Mouse (Mus musculus) right cerebral cortex, postnatal 25 days (tissue): ENCODE measurements at regions not wholly inside any gene's neighbourhood (a gene's known extent, or its start where the extent isn't known, plus 50 kb on each side); places are given as distances from the start of the nearest gene placed in this dataset.
A peak's percentile ranks its signal among the peaks of the same experiment; 100 is the strongest.

Experiments
- DNase-seq: peaks from one replicate; pipeline ENCODE4 v3.0.0; 2022

DNA sequence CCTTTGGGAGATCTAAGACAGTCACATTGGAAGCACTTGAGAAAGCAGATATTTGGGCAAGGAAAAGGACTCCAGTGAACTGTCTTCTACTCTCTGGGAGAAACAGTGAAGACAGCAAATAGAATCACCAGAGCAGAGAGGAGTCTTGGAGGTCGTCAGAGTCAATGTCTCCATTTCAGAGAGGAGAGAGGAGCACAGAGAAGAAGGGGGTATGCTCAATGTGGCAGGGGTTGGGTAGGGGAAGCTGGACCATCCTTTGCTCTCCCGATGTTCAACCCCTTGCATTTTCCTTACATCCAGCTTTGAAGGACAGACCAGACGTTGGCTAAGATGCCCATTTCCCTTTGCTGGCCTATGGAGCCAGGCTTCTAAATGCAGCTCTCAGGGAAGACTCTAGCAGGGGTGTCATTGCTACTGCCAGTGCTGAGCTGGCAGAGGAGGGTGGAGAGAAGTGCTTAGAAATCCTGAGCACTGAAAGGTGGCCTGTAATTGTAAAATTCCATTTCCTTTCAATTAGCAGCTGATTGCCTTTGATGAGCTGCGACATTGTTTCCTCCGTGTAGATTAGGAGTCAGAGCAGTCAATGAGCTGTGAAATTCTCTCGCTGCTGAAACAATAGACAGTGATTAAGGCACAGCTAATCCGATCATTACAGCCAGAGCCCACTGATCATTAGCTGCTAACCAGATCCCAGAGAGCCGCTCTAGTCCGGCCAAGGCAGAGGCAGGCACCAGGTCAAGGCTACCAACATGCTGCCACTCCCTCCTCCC is 449.7 kb downstream of the Insc start:
- no peak for DNase-seq

DNA sequence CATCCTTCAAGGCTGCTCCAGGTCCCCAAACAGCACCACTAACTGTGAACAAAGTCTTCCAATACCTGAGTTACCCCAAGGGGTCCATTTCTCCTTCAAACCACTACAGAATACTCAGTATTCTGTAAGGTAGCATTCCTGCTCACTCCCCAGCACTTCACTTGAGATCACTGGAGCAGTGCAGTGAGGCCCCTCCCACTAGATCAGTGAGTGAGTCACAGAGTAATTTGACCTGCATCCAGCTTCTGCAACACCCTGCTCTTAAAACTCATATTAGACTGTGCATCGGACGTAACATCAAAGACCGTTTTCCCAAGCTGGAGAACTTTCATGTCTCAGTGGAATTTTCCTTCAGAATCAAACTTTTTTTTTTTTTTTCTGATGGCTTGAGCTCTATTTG is 461.4 kb downstream of the Insc start:
- DNase-seq, result no peak

DNA sequence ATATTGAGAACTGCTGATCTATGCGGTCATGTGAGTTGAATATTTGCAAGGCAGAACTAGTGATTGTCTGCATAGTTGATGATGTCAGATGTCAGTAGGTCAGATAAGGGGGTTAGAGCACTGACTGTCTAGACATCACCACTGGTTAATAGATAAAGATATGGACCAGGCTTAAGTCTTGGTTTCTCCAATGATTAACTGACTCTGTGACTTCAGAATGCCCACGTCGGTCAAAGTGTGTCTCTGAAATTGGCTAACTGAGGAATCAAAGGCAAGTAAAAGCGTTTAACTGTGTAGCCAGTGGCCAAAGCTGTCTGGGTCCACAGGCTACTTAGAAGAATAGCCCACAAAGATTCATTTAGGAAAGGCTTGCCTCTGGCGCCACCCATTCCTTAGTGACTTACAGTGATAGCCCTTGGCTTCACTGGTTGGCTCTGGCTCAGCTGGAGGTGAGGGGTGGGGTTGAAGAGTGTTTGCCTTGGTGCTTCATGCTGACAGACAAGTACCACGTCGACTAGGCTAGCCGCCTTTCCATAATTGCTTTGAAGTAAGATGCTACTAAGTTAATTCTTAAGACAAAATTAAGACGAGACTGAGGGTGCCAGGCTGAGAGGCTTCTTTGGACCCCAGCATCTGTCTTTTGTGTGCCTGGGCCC is 463.1 kb downstream of the Insc start:
- DNase-seq, result no peak

DNA sequence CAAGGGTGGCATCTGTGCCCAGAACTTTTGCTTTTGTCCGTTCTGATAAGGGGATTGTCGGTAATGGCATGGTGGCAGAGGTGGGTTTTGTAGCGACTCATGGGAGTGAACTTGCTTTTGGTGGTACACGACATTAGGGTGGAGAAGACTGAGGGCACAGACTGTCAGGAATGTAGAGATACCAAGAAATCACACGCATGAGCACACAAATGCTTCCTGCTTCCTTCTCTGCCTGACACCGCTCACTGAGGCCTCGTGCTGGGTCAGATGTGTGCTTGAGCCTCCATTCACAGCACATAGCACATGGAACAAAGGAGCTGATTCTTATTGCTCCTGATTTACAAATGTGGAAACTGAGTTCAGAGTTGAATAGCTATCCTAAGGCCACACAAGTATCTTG is 465.3 kb downstream of the Insc start:
- DNase-seq, result no peak

DNA sequence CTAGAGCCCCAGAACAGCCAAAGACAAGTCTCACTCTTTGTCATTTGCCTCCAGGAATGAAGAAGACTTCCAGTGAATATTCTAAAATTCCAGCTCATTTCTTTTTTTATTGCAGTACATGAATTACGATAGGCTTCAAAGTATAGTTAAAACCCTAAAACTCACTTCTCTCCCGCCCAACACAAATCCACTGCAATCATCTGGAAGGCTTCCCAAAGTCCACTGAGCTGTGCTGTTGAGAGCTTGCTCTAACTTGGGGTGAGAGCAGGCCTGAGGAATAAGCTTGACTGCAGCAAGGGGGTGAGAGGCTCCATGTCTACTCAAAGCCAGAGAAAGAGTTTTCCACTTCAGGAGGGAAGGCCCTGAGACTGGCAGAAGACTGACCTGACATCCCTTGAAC is 466.5 kb downstream of the Insc start:
- DNase-seq, result no peak

DNA sequence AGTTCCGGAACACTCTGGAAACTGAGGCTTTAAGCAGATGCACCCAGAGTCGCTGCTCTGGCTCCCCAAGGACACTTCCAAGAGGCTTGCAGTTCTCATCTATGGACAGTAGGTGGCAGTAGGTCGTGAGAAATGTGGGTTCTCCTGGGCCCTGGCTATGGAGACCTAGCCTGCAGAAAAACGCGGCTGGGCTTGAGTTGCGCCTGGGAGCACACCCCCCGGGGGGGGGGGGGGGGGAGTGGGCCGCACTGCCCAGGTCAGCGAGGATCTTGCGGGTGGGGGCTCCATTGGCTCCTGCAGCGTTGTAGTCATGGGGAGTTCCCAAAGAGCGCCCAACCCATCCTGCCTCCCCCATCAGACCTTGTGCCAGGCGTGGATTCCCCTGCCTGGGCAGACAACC is 473.3 kb downstream of the Insc start:
- peak; percentile 70 for DNase-seq

DNA sequence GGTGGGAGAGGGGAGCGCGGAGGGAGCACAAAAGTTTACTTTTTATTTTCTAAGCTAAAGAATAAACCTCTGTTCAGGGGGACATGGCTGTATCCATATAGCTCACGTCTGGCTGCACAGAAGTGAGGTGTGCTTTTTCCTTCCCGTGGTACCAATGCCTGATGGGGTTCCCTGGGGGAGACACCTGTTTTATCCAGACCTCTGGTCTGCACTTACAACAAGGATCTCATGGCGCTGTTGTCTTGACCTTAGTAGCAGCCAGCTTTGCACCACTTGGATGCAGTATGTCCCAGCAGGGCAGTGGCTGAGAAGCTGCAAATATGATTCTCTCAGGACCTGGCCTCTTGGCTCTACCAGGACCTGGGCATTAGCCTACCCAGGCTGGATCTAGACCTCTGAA is 473.8 kb downstream of the Insc start:
- no peak for DNase-seq

DNA sequence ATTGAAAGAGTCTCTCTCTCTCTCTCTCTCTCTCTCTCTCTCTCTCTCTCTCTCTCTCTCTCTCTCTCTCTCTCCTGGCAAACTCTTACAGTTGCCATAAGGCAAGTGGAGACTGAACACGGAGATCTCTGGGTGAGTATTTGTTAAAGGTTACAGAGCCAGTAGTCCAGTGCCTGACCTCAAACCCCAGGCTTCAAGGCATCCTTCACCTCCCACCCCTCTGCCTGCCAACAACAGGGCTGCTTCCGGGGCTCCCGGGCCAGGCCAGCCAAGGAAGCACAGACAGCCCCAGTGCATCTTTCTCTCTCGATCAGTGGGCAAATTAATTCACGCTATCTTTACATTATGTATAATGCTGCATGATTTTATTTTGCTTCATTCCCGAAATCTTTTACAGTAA is 474.2 kb downstream of the Insc start:
- no peak for DNase-seq

DNA sequence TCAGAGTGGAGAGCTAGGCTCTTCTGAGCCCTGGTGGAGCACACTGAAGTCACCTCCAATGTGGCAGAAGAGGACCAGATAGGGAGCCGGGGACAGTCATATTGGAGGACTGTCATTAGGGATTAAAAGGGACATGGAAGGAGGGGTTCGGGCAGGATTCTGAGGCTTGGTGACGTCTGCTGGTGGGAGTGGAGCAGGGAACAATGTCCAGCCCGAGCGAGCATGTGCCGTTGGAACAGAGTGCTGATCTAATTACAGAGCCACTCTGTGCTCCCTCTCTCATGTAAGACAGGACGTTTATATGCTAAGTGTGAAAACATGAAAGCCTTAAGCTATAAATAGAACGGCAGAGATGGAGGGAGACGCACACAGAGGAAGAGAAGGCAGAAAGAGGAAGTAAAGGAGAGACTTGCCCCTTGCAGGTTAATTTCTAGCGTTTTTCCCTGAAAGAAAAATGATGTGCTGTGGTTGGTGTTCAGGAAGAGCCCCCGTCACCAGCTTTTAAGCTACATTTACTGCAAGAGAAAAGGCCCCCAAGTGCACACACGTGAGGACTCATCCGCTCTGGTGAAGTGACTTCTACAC is 475.2 kb downstream of the Insc start:
- no peak for DNase-seq

DNA sequence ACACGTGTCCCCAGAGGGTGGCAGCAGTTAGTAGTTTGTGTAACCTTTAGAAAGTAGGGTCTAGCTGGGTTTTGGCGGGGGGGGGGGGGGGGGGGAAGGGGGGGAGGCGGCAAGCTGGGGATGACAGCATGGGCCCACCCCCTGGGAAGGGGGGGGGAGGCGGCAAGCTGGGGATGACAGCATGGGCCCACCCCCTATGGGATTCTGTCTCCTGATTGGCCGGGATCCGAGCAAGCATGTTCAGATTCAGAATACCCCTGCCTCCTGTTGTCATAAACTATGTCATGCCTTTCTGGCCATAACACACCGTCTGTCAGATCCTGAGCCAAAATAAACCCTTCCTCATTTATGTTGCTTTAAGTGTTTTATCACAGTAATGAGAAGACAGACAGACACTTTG is 479.1 kb downstream of the Insc start:
- DNase-seq, result no peak

DNA sequence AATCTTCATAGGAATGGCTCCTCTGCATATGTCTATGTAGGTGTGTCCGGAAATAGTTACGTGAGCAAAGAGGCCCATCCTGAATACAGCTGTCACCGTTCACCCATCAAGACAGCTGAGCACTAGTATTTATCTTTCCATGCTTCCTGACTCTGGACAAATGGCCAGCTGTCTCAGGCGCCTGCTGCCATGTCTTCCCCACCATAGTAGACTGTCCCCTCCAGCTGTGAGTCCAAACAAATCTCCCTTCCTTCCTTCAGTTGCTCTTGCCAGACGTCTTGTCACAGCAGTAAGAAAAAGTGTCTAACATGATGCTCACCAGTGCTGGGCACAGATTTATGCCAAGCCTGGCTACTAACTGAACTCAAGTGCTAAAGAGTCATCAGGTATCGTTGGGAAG is 487.0 kb downstream of the Insc start:
- no peak for DNase-seq

DNA sequence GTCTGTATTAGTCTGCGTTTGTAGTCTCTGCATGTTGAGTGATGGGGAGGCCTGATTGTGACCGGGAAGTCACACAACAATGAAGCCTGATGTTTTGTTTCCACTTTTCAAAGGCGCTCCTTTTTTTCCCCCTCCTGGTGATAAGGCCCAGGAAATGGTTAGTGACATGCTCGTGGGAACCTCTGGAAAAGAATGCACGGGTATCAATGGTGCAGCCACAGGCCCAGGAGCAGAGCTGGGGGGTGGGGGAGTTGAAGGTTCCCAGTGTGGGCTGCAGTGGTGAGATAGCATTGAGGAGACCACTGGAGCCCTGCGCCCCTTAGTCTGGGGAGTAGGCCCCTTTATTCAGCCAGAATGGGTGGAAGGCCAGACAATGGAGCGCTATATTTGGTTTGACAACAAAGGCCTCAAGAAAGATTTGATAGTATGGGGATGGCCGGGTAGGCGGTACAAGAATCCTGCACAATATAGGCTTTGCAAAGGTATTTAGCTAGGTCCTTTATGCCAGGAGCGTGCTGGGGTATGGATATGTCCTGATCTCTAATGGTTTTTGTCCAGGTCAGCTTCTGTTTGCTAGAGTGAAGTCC is 490.4 kb downstream of the Insc start:
- no peak for DNase-seq

DNA sequence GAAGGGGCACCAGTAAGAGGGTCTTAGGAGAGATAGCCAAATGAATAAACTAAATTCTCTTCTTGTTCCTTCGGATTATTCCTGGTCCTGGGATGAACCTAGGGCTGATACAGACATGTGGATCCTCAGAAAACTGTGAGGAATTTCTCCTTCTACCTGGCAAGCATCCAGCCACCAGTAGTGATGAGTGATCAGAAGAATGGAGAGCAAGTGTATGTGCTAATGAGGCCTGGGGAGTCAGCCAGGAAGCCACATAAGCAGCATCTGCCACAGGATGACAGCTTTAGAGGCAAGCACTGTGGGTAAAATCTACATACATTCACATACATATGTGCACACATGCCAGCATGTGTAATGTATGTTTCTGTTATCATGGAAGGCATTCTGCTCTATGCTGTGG is 493.6 kb downstream of the Insc start:
- no peak for DNase-seq

DNA sequence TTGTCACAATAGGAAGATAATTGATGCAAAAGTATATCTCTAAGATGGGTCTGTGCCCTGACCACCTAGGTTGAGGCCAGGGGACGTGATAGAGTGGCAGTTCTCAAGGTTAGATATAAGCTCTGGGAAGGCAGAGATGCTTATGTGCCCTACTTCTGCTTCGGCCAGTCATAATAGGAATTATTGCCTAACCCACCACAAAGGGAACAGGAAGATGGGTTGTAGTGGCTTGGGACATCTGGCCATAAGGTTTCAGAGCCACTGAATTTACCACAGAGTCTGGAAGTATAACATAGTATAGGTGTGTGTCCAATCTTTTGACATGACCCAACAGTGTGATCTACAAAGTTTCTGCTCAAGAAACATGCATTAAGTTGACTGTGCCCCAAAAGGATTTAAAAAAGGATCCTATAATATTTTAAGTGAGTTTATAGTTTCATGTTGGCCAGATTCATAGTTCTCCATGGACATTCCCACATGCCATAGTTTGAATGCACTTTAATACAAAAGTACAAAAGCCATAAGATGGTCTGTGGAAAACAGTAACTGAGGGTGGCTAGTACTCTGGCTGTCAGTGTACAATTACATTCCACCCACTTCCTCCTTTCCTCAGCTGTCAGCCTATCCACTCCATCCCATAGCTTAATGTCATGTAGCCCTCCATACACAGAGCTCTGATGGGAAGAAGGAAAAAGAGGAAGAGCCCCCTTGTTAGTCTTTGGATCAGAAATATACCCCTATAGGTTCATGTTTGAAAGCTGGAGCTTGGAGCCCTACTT is 508.3 kb downstream of the Insc start:
- no peak for DNase-seq

DNA sequence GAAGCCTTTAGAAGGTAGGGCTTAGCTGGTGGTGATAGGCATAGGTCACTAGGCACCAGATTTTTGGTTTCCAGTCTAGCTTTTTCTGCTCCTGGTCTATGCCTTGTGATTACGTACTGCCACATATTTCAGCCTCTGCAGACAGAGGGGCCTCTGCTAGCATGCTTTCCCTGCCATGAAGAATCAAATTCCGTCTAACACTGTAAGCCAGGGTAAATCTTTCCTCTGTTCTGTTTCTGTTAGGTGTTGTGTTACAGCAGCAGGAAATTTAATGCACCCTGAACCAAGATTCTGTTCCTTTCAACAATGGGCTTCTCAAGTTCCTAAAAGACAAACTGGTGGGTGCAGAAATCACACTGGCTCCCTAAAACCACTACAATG is 508.9 kb downstream of the Insc start:
- DNase-seq, result no peak

DNA sequence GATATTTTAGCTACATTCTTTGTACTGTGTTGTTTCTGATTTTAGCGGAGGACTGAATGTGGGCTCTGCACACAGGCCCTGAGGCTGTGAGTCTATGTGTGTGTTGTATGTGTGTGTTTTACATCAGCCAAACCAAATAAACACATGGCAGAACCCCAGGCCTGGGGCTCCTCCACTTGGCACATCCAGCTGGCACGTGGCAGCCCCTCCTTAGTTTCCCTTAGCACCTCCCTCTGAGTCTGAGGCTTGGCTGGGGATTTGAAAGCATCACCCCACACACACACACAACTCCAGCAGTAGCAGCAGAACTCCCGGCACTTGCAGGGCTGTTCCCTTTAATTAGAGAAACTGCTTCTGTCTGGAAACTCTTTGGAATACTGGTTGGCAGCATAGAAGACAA is 515.1 kb downstream of the Insc start:
- no peak for DNase-seq

DNA sequence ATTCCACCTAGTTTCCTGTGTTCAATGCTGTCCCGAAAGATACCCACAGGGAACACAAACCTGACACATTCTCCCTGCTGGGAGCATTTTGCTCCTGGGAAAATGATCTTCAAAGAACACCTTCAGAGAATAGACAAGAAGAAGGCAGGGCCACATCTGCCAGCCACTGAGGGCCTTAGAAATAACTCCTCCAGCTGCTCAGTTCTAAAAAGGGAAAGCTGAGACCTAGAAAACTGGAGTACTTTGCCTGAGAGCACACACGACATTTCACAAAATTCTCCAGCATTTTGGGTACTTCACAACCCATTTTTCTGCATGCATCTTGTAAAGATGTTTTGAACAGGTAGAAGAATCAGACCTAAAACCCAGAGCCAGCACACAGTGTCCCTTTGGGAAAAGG is 519.6 kb downstream of the Insc start:
- no peak for DNase-seq

DNA sequence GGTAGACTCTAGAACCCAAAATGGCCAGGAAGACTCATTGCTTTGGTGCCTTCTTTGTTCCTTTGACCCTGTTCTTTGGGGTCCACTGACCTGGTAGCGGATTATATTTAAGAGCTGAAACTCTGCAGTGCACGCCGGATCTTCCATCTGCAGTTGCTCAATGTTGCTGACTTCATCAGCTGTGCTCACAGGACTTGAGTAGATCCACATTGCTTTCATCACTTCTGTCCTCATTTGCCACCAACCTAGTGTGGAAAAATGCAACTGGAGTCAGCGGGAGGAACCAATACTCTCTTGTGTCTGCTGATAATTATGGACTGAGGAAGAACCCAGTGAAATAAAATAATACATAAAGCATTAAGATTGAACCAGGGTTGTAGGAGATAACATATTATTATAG is 522.6 kb downstream of the Insc start:
- DNase-seq, result no peak

DNA sequence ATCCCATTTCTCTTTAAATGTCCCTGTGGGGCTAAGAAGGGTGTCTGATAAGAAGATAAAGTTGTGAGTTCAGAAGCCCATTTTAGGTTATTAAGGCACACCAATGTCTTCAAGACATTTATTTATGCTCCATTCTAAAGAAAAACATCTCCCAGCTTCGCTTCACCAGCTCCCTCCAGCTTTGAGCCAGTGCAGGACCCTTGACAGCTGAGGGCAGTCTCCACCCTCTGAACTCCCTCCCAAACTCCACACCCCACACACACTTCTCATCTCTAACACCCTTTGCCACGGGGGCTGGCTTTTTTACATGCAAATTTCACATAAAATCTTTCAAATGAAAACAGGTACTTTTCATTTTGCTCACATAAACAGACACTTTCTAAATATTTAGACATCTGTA is 527.3 kb downstream of the Insc start:
- no peak for DNase-seq

DNA sequence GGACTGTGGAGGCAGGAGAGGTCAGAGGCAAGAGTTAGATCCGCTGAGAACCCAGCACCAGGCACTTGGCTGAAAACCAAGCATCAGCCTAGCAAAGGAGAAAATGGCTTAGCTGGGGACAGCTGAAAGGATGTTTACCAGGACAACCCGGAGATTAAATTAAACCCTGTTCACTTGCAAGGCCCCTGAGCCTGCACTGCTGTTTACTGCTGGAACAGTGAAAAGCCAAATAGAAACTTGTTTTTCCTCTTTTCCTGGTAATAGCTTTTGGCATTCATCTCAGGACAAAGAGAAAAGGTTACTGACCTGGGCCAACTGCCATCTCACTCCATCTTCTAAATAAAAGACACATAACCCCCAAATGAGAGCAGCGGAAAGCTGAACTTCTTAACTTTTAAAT is 531.3 kb downstream of the Insc start:
- no peak for DNase-seq

DNA sequence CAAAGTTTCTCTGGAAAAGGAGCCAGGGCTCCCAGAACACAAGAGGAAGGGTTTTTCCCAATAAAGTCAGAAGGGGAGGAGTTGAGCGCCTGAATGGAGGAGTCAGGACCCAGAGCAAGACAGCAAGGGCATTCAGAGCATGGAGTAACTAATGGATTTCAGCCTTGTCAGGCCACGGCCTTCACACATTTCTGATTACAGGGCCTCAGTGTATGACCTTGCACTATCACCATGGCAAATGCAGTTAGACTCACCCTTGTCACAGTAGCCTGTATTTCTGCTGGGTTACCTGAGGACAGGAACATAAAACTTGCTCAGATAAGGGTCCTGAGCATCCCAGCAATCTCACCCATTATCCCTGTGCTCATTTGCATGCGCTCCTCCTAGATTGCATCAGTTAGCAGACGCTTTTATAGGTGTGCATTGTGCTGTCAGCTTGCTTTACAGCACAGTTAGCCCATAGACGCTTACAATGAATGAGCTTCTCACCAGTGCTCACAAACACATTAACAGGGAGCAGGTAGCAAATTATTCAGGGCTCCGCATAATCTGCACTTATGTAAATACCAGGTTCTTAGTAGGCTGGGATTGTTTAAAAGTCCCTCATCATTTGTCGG is 547.4 kb downstream of the Insc start:
- no peak for DNase-seq

DNA sequence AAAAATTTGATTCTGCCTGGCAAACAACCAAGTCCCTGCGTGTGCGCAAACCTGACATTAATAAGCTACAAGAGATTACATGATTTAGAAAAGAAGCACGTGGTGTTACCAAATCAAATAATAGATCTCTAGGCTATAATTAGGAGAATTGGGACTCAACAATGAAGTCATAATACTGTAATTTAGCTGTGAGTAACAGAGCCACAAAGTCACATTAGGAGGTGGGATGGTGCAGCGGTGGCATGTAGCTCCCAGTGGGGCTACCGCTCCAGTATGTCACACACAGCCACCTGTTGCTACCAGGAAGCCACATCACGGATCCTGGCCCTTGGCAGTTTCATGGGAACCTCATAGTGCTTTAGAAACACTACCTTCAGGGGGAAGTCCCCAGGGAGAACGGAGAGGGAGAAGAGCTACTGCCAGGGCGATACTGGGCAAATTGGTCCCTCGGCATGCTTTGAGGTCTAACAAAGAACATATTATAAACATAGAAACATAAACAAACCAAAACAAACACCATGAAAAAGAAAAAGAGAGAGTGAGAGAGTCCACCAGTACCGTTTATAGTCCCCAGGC is 551.2 kb downstream of the Insc start:
- DNase-seq, result no peak

DNA sequence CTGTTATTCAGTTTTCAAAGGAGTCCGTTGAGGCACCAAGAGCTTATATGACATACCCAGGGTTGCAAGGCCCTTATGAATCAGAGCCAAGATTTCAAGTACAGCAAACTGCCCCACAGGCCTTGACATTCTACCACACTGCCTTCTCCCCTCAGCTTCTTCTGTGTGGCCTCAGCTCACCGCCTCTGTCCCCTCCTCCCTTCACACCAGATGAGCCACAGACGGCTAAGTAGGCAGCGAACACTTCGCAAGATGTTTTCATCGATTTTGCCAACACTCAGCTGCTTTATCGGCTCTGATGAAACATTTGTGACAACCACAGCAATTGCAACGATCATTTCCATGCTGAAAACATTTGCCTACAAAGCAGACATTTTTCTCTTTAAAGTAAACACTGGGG is 556.7 kb downstream of the Insc start:
- no peak for DNase-seq
